Mouse (Mus musculus) thymus, adult 2 months (tissue): ENCODE measurements around the gene Chac1.

Source experiments
- CTCF ChIP-seq: fragments of 200-500 bp; IDR thresholded peaks from 2 replicates; pipeline ENCODE4 v1.5.1; 2012; ENCODE audit warnings: mild to moderate bottlenecking, control low read depth, low read length, moderate library complexity, borderline replicate concordance; ENCODE audit not compliant: control insufficient read depth, poor library complexity, insufficient read depth; ENCODE audit errors: extremely low read depth
- POLR2A ChIP-seq: fragments of 200-500 bp; IDR thresholded peaks from 2 replicates; pipeline ENCODE4 v1.6.1; 2012; ENCODE audit warnings: mild to moderate bottlenecking, low read length, control low read depth, moderate library complexity; ENCODE audit not compliant: control insufficient read depth, poor library complexity, insufficient read depth; ENCODE audit errors: extremely low read depth

DNA sequence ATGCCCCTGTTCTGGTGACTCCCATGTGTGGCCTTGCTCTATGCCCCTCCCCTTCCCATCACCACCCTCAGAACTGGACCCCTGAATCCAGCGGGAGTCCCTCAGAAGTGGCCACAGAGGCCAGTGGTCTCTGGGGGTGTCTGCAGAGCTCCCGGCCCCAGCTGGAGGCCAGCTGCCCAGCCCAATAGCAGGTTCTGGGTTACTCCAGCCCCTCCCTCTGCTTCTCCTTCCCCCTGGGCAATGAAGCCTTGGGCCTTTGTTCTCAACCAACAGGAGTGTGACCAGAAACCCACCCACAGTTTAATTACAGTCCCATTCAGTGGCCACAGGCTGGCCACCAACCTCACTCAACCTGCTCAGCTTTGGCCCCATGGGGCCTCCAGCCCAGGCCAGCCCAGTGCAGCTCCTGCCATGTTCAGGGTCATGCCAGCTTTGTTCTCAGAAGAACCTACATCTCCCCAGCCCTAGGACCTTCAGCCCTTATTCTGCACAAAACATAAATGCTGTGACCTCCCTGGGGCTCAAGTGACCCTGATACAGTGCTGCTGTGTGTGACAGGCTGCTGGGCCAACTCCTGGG, 38.6 kb upstream of the Chac1 start:
- no peak for TF ChIP-seq CTCF
- no peak for TF ChIP-seq POLR2A
